26 mouse cellular contexts compared by ENCODE assay signal in the genomic region with DNA sequence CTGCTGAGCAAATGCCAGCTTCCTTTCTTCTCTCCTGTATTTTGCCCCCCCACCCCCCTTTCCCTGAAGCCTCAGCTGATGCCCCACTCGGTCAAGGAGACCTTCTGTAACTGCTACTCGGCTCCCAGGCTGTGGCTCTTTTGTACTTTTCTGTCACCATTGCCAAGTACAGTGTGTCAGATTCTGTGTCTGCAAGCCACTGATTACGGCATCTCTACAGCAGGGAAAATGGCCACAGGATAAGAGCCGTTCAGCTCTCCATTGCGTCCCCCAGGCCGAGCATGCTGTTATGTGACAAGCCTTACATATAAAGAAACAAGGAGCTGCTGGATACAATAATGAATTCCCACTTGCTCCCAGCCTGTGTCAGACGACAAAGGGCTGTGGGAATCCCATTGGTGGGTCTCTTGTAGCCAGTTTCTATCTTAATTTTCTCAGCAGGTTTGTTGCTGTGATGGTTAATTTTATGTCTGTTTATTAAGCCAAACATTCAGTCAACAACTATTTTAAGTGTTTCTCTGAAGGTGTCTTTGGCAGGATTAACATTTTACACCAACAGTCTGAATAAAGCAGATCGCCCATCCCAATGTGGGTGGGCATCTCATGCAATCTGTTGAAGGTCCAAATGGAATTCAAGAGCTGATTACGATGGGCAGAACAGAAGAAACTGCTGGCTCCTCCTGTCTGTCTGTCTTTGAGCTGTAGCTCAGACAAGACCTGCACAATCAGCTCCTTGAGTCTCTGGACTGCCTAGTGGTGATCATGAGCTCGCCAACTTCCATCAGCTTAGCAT.
DNase-seq lines count a peak whose midpoint lies in the region; ATAC-seq lines count a peak whose summit lies in the region.
"Had no signal": no experiment of that assay in that cellular context is flagged by ENCODE, and none has a peak within 500 bp of the region (broad histone marks: within the 10 kb centered on the region; RNA-seq: fewer than 3 reads in every experiment).

No protein-coding gene starts in this region.

- H3K4me2 ChIP-seq in forebrain, embryonic 12.5 days, result no peak overlapping the region
- H3K4me2 ChIP-seq in forebrain, embryonic 11.5 days (ENCODE audit: low read depth, low read length, severe bottlenecking), result no peak overlapping the region
- H3K4me2 ChIP-seq in midbrain, embryonic 14.5 days (ENCODE audit: low read length), result no peak overlapping the region
- no peak overlapping the region for H3K4me2 ChIP-seq in midbrain, embryonic 16.5 days (ENCODE audit: low read length)
- no peak overlapping the region for H3K4me2 ChIP-seq in kidney, embryonic 14.5 days (replicated peaks; ENCODE audit: low read depth, low read length)
- H3K4me2 ChIP-seq: embryonic facial prominence, embryonic 12.5 days; heart, embryonic 12.5 days; limb, embryonic 15.5 days; lung, embryonic 14.5 days had no signal

- no peak overlapping the region for H3K9ac ChIP-seq in forebrain, embryonic 12.5 days
- no peak overlapping the region for H3K9ac ChIP-seq in forebrain, embryonic 11.5 days (ENCODE audit: low read length)
- H3K9ac ChIP-seq in midbrain, embryonic 14.5 days (replicated peaks; ENCODE audit: low read length), result no peak overlapping the region
- no peak overlapping the region for H3K9ac ChIP-seq in midbrain, embryonic 16.5 days (ENCODE audit: low read depth, low read length)
- no peak overlapping the region for H3K9ac ChIP-seq in kidney, embryonic 14.5 days (ENCODE audit: low read depth, low read length)
- H3K9ac ChIP-seq: embryonic facial prominence, embryonic 12.5 days; heart, embryonic 12.5 days; limb, embryonic 15.5 days; liver, embryonic 14.5 days; lung, embryonic 14.5 days had no signal

- H3K9me3 ChIP-seq in forebrain, embryonic 12.5 days, result no peaks in the 10 kb centered on the region
- H3K9me3 ChIP-seq in forebrain, embryonic 11.5 days (ENCODE audit: control insufficient read depth, low read length), result no peaks in the 10 kb centered on the region
- no peaks in the 10 kb centered on the region for H3K9me3 ChIP-seq in midbrain, embryonic 14.5 days (ENCODE audit: control insufficient read depth, low read length)
- no peaks in the 10 kb centered on the region for H3K9me3 ChIP-seq in midbrain, embryonic 16.5 days (replicated peaks; ENCODE audit: control insufficient read depth, low read length, poor library complexity, severe bottlenecking)
- H3K9me3 ChIP-seq in kidney, embryonic 14.5 days (ENCODE audit: control insufficient read depth, low read length), result no peaks in the 10 kb centered on the region
- H3K9me3 ChIP-seq: embryonic facial prominence, embryonic 12.5 days; heart, embryonic 12.5 days; limb, embryonic 15.5 days had no signal

- no peak for DNase-seq in forebrain, embryonic 11.5 days (ENCODE audit: low spot score)
- DNase-seq in layer of hippocampus, adult 11-12 months (ENCODE audit: low spot score), result peak; percentile 10
- no peak for DNase-seq in layer of hippocampus, postnatal 36 days
- DNase-seq in midbrain, embryonic 14.5 days, result peak; percentile 47
- peak; percentile 11 for DNase-seq in right cerebral cortex, postnatal 4 days
- DNase-seq: adrenal gland, adult 8-10 months; cerebellum, adult 2 months; cerebellum, postnatal 25 days; gastrocnemius, postnatal 14 days; heart, adult 18-20 months; heart, postnatal 10 days; kidney, adult 11 months; left cerebral cortex, postnatal 4 days; lung, embryonic 14.5 days; spleen, adult 18-20 months; thymus, postnatal 14 days had no signal

- H3K27ac ChIP-seq in forebrain, embryonic 12.5 days, result 0 out of 2 replicates have a peak overlapping the region, but pooled peaks have one; percentile 25
- H3K27ac ChIP-seq in forebrain, embryonic 11.5 days (ENCODE audit: low read depth, low read length), result no peak overlapping the region
- H3K27ac ChIP-seq in midbrain, embryonic 14.5 days (replicated peaks; ENCODE audit: low read depth, low read length), result 0 out of 2 replicates have a peak overlapping the region, but pooled peaks have one; percentile 47
- no peak overlapping the region for H3K27ac ChIP-seq in midbrain, embryonic 16.5 days (ENCODE audit: low read length)
- no peak overlapping the region for H3K27ac ChIP-seq in kidney, embryonic 14.5 days (ENCODE audit: low read depth, low read length)
- H3K27ac ChIP-seq: embryonic facial prominence, embryonic 12.5 days; kidney, postnatal 0 days; limb, embryonic 15.5 days; liver, embryonic 14.5 days had no signal

- no peaks in the 10 kb centered on the region for H3K36me3 ChIP-seq in forebrain, embryonic 12.5 days (replicated peaks)
- no peaks in the 10 kb centered on the region for H3K36me3 ChIP-seq in forebrain, embryonic 11.5 days (ENCODE audit: control insufficient read depth, insufficient read depth, low read length)
- no peaks in the 10 kb centered on the region for H3K36me3 ChIP-seq in midbrain, embryonic 14.5 days (ENCODE audit: control insufficient read depth, insufficient read depth, low read length)
- H3K36me3 ChIP-seq in midbrain, embryonic 16.5 days (ENCODE audit: control insufficient read depth, insufficient read depth, low read length), result no peaks in the 10 kb centered on the region
- no peaks in the 10 kb centered on the region for H3K36me3 ChIP-seq in kidney, embryonic 14.5 days (ENCODE audit: control insufficient read depth, insufficient read depth, low read length)
- H3K36me3 ChIP-seq: embryonic facial prominence, embryonic 12.5 days; heart, embryonic 12.5 days; limb, embryonic 15.5 days had no signal

- WGBS in forebrain, embryonic 12.5 days, result 64% methylated on average over 10 of the region's 10 CpGs
- WGBS in forebrain, embryonic 11.5 days, result 77% methylated on average over 10 of the region's 10 CpGs
- 54% methylated on average over 10 of the region's 10 CpGs for WGBS in midbrain, embryonic 14.5 days
- WGBS in midbrain, embryonic 16.5 days, result 44% methylated on average over 10 of the region's 10 CpGs
- 80% methylated on average over 10 of the region's 10 CpGs for WGBS in kidney, embryonic 14.5 days

- no peaks in the 10 kb centered on the region for H3K27me3 ChIP-seq in forebrain, embryonic 12.5 days
- H3K27me3 ChIP-seq in forebrain, embryonic 11.5 days (ENCODE audit: control insufficient read depth, insufficient read depth, low read length), result no peaks in the 10 kb centered on the region
- no peaks in the 10 kb centered on the region for H3K27me3 ChIP-seq in midbrain, embryonic 14.5 days (ENCODE audit: control insufficient read depth, insufficient read depth, low read length)
- no peaks in the 10 kb centered on the region for H3K27me3 ChIP-seq in midbrain, embryonic 16.5 days (ENCODE audit: control insufficient read depth, insufficient read depth, low read depth, low read length)
- H3K27me3 ChIP-seq in kidney, embryonic 14.5 days (ENCODE audit: control insufficient read depth, insufficient read depth, low read length), result no peaks in the 10 kb centered on the region
- H3K27me3 ChIP-seq: embryonic facial prominence, embryonic 12.5 days; heart, embryonic 12.5 days; limb, embryonic 15.5 days had no signal

- H3K4me1 ChIP-seq in forebrain, embryonic 12.5 days, result peaks cover 11% of the 10 kb centered on the region; the same call in 1 of the 2 replicates
- H3K4me1 ChIP-seq in forebrain, embryonic 11.5 days (replicated peaks; ENCODE audit: control insufficient read depth, insufficient read depth, low read length), result no peaks in the 10 kb centered on the region
- 0 out of 2 replicates have a peak, but pooled peaks cover 3% of the 10 kb centered on the region for H3K4me1 ChIP-seq in midbrain, embryonic 14.5 days (ENCODE audit: control insufficient read depth, insufficient read depth, low read length)
- no peaks in the 10 kb centered on the region for H3K4me1 ChIP-seq in midbrain, embryonic 16.5 days (ENCODE audit: control insufficient read depth, insufficient read depth, low read length)
- H3K4me1 ChIP-seq in kidney, embryonic 14.5 days (ENCODE audit: control insufficient read depth, insufficient read depth, low read length), result 0 out of 2 replicates have a peak, but pooled peaks cover 2% of the 10 kb centered on the region
- H3K4me1 ChIP-seq: embryonic facial prominence, embryonic 12.5 days; heart, embryonic 12.5 days; limb, embryonic 15.5 days had no signal

- peak; percentile 55; the same call in 1 of the 2 replicates for ATAC-seq in forebrain, embryonic 12.5 days (ENCODE audit: low FRiP score)
- ATAC-seq in forebrain, embryonic 11.5 days (replicated peaks; ENCODE audit: low FRiP score), result no peak
- no peak for ATAC-seq in midbrain, embryonic 14.5 days (ENCODE audit: low FRiP score, low TSS enrichment)
- no peak for ATAC-seq in midbrain, embryonic 16.5 days
- no peak for ATAC-seq in kidney, embryonic 14.5 days (ENCODE audit: low FRiP score, low TSS enrichment)
- ATAC-seq: activated CD4-positive, CD25-positive, alpha-beta regulatory T cell, adult 4 months had no signal

- no peak overlapping the region for H3K4me3 ChIP-seq in forebrain, embryonic 12.5 days (replicated peaks)
- no peak overlapping the region for H3K4me3 ChIP-seq in forebrain, embryonic 11.5 days (ENCODE audit: low read depth, low read length)
- no peak overlapping the region for H3K4me3 ChIP-seq in midbrain, embryonic 14.5 days (replicated peaks; ENCODE audit: low read depth, low read length)
- H3K4me3 ChIP-seq in midbrain, embryonic 16.5 days (ENCODE audit: low read depth, low read length), result no peak overlapping the region
- no peak overlapping the region for H3K4me3 ChIP-seq in kidney, embryonic 14.5 days (ENCODE audit: low read length)
- H3K4me3 ChIP-seq: embryonic facial prominence, embryonic 12.5 days; heart, embryonic 12.5 days; left cerebral cortex, adult 2 months; limb, embryonic 15.5 days had no signal

Comparison
In these comparisons a context has a peak if more than half of its experiments do, and no peak if none do; other contexts are left out.
1. H3K27ac ChIP-seq: peak in forebrain, embryonic 12.5 days (single experiment) and midbrain, embryonic 14.5 days (single experiment); none in forebrain, embryonic 11.5 days (single experiment), midbrain, embryonic 16.5 days (single experiment) and kidney, embryonic 14.5 days (single experiment).
2. DNase-seq: peak in layer of hippocampus, adult 11-12 months (single experiment), midbrain, embryonic 14.5 days (single experiment) and right cerebral cortex, postnatal 4 days (single experiment); none in forebrain, embryonic 11.5 days (single experiment) and layer of hippocampus, postnatal 36 days (0 of 2).